Mouse (Mus musculus): ENCODE results near the gene Alkbh7. TPM values are rescaled to one million over a fixed set of nuclear protein-coding genes. Genes with fewer than 3 reads are reported as not detected.

Gene Alkbh7
- polyA plus RNA-seq, 1 experiment = 32.6 TPM

DNA sequence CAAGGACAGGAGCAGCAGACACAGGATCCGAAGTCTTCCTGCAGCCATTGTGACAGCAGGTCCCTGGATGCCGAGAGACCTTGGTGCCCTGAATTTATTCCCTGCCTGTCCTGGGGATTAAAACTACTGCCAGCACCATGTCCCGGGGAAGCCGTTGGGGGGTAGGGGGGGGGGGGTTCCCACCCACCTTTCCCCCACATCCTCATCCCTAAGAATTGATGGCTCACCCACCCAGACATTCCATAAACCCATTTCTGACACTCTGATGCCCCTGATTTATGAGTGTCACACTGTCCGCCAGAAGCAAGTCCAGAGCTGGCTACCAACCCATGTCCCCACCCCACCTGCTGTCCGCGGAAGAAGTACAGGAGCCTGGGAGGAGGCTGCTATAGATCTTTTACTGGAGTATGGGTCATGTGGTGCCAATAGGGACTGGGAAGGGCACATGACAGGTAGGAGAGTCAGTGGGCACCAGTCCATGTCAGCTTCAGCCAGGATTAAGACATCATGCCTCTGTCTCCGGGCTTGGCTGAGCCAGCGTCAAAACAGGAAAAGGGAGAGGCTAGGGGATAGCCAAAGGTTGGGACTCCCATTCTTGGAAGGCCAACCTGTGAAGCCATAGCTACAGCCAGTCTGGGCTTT lies 3.0 kb downstream of the Alkbh7 start, which contains the start of gene Pspn:
Pspn (minus strand) TSS at position 51 of the 642 bp plus-strand sequence.
- Histone ChIP-seq H3K4me1 (peaks cover 37% of the 10 kb centered on the region), H3K36me3 (replicated peaks; ENCODE audit: low read length) (peaks cover 76% of the 10 kb centered on the region), H3K9me3 (no peaks in the 10 kb centered on the region), H3K4me3 (replicated peaks) (no peak within 1 kb of the TSS), H3K27me3 (replicated peaks) (no peaks in the 10 kb centered on the region)
- no peak for TF ChIP-seq GATA1 (IDR thresholded peaks at IDR 0.05; ENCODE audit: borderline replicate concordance, low read length)
- TF ChIP-seq FLI1 (IDR thresholded peaks at IDR 0.05; ENCODE audit: low read length) = no peak

DNA sequence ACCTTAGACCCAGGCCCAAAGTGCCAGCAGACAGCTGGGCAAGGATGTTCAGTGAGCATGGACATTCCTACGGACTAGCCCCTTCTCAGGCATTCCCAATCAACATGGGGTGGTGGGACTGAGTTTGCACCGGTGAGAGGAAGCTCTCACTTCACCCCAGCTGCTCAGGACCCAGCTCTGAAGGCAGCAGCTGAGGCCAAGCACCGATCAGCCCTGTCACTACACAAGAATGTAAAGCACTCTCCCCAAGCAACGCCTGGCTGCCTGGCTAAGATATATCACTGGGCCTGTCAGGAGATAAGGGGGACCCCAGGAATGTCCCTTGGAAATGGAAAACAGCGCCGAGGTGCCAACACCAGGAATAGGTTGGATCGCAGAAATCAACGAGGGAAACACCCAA lies 4.1 kb downstream of the Alkbh7 start:
- H3K36me3 ChIP-seq (replicated peaks; ENCODE audit: low read length) = peaks cover 76% of the 10 kb centered on the region
- no peaks in the 10 kb centered on the region for H3K27me3 ChIP-seq (replicated peaks)
- no peak for TF ChIP-seq FLI1 (IDR thresholded peaks at IDR 0.05; ENCODE audit: low read length)
- H3K9me3 ChIP-seq = no peaks in the 10 kb centered on the region
- H3K4me1 ChIP-seq = peaks cover 41% of the 10 kb centered on the region
- H3K4me3 ChIP-seq (replicated peaks) = no peak overlapping the region

GRCm38 (mm10) chr17:57003994-57004393 lies 6.9 kb downstream of the Alkbh7 start:
- H3K27me3 ChIP-seq (replicated peaks) = no peaks in the 10 kb centered on the region
- peaks cover 31% of the 10 kb centered on the region for H3K4me1 ChIP-seq
- H3K9me3 ChIP-seq = no peaks in the 10 kb centered on the region
- no peak for TF ChIP-seq GATA1 (IDR thresholded peaks at IDR 0.05; ENCODE audit: borderline replicate concordance, low read length)
- TF ChIP-seq FLI1 (IDR thresholded peaks at IDR 0.05; ENCODE audit: low read length) = no peak
- peaks cover 92% of the 10 kb centered on the region for H3K36me3 ChIP-seq (replicated peaks; ENCODE audit: low read length)
- H3K4me3 ChIP-seq (replicated peaks) = no peak overlapping the region

- TF ChIP-seq FLI1 (IDR thresholded peaks at IDR 0.05; ENCODE audit: low read length) = no peak
- no peak for TF ChIP-seq GATA1 (IDR thresholded peaks at IDR 0.05; ENCODE audit: borderline replicate concordance, low read length)
- peaks cover 57% of the 10 kb centered on the region for H3K4me1 ChIP-seq
- no peaks in the 10 kb centered on the region for H3K27me3 ChIP-seq (replicated peaks)
- H3K9me3 ChIP-seq = no peaks in the 10 kb centered on the region
- H3K4me3 ChIP-seq (replicated peaks) = no peak overlapping the region
- peaks cover 72% of the 10 kb centered on the region for H3K36me3 ChIP-seq (replicated peaks; ENCODE audit: low read length)
Measured at GRCm38 (mm10) chr17:57007137-57007905, 10.2 kb downstream of the Alkbh7 start.

GRCm38 (mm10) chr17:57010911-57011235 lies 13.7 kb downstream of the Alkbh7 start:
- H3K4me1 ChIP-seq = peaks cover 52% of the 10 kb centered on the region
- peaks cover 36% of the 10 kb centered on the region for H3K36me3 ChIP-seq (replicated peaks; ENCODE audit: low read length)
- H3K27me3 ChIP-seq (replicated peaks) = no peaks in the 10 kb centered on the region
- H3K4me3 ChIP-seq (replicated peaks) = peak overlapping the region; percentile 93
- TF ChIP-seq FLI1 (IDR thresholded peaks at IDR 0.05; ENCODE audit: low read length) = no peak
- no peak for TF ChIP-seq GATA1 (IDR thresholded peaks at IDR 0.05; ENCODE audit: borderline replicate concordance, low read length)
- no peaks in the 10 kb centered on the region for H3K9me3 ChIP-seq

- Histone ChIP-seq H3K27me3 (replicated peaks) (no peaks in the 10 kb centered on the region), H3K36me3 (replicated peaks; ENCODE audit: low read length) (peaks cover 30% of the 10 kb centered on the region), H3K4me3 (replicated peaks) (peak within 1 kb of the TSS; percentile 93), H3K9me3 (no peaks in the 10 kb centered on the region), H3K4me1 (peaks cover 58% of the 10 kb centered on the region)
- no peak for TF ChIP-seq GATA1 (IDR thresholded peaks at IDR 0.05; ENCODE audit: borderline replicate concordance, low read length)
- peak; percentile 21; the same call in 1 of the 2 replicates for TF ChIP-seq FLI1 (IDR thresholded peaks at IDR 0.05; ENCODE audit: low read length)
Measured at GRCm38 (mm10) chr17:57011236-57012141, 14.3 kb downstream of the Alkbh7 start, which contains the start of the genes Gtf2f1 and Gm17949. Gtf2f1 (minus strand) TSS chr17:57011288. Gm17949 (plus strand) TSS chr17:57011469.

GRCm38 (mm10) chr17:57012245-57012795 lies 15.2 kb downstream of the Alkbh7 start:
- TF ChIP-seq GATA1 (IDR thresholded peaks at IDR 0.05; ENCODE audit: borderline replicate concordance, low read length) (no peak), FLI1 (IDR thresholded peaks at IDR 0.05; ENCODE audit: low read length) (no peak)
- H3K4me3 ChIP-seq (replicated peaks) = peak overlapping the region; percentile 93
- no peaks in the 10 kb centered on the region for H3K27me3 ChIP-seq (replicated peaks)
- H3K36me3 ChIP-seq (replicated peaks; ENCODE audit: low read length) = peaks cover 22% of the 10 kb centered on the region
- H3K4me1 ChIP-seq = peaks cover 55% of the 10 kb centered on the region
- H3K9me3 ChIP-seq = no peaks in the 10 kb centered on the region

DNA sequence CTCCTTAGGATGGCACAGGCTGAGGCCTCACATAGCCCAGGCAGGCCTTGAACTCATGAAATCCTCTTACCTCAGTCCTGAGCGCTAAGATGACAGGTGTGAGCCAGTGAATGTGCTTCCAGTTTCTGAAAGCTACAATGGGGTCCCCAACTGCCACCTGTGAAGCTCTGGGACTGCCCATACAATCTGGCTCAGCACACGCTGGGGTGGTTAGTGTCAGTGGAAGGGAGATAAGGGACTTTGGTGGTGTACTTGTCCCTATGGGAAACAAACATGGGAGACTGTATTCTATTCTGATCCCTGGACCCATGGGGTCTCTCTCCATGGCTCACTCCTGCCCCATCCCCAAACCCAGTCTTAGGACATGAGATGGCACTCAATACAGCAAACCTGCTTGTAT lies 22.6 kb downstream of the Alkbh7 start:
- no peaks in the 10 kb centered on the region for H3K27me3 ChIP-seq (replicated peaks)
- peaks cover 52% of the 10 kb centered on the region for H3K36me3 ChIP-seq (replicated peaks; ENCODE audit: low read length)
- no peak overlapping the region for H3K4me3 ChIP-seq (replicated peaks)

GRCm38 (mm10) chr17:57020960-57021359 lies 23.8 kb downstream of the Alkbh7 start:
- no peak overlapping the region for H3K4me3 ChIP-seq (replicated peaks)
- H3K9me3 ChIP-seq = no peaks in the 10 kb centered on the region
- H3K4me1 ChIP-seq = peaks cover 50% of the 10 kb centered on the region
- H3K36me3 ChIP-seq (replicated peaks; ENCODE audit: low read length) = peaks cover 65% of the 10 kb centered on the region
- H3K27me3 ChIP-seq (replicated peaks) = no peaks in the 10 kb centered on the region
- no peak for TF ChIP-seq GATA1 (IDR thresholded peaks at IDR 0.05; ENCODE audit: borderline replicate concordance, low read length)
- no peak for TF ChIP-seq FLI1 (IDR thresholded peaks at IDR 0.05; ENCODE audit: low read length)

More for the DNA sequence above, 22.6 kb downstream of the Alkbh7 start:
- Histone ChIP-seq H3K9me3 (no peaks in the 10 kb centered on the region), H3K4me1 (peaks cover 42% of the 10 kb centered on the region)
- TF ChIP-seq FLI1 (IDR thresholded peaks at IDR 0.05; ENCODE audit: low read length) (no peak), GATA1 (IDR thresholded peaks at IDR 0.05; ENCODE audit: borderline replicate concordance, low read length) (no peak)
